Mouse (Mus musculus) thymus, adult 2 months (tissue): Measurements from ENCODE around the gene Tsnaxip1.

Experiments used
- CTCF ChIP-seq: fragments of 200-500 bp; IDR thresholded peaks from 2 replicates; pipeline ENCODE4 v1.5.1; 2012; ENCODE audit warnings: mild to moderate bottlenecking, control low read depth, low read length, moderate library complexity, borderline replicate concordance; ENCODE audit not compliant: control insufficient read depth, poor library complexity, insufficient read depth; ENCODE audit errors: extremely low read depth
- POLR2A ChIP-seq: fragments of 200-500 bp; IDR thresholded peaks from 2 replicates; pipeline ENCODE4 v1.6.1; 2012; ENCODE audit warnings: mild to moderate bottlenecking, low read length, control low read depth, moderate library complexity; ENCODE audit not compliant: control insufficient read depth, poor library complexity, insufficient read depth; ENCODE audit errors: extremely low read depth

DNA sequence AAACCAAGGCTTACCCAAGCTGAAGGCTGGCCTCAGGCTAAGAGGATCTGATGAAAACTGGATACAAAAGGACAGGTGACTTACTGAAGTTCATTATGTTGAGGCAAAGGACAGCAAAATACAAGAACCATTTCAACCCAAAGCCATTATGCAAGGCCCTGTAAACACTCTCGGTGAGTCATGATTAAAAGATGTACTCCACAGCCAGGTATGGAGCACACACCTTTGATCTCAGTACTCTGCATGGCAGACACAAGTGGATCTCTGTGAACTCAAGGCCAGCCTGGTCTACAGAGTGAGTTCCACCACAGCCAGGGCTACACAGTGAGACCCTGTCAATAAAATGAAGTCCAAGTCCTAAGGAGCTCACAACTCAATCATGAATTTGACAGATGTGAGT is 31.7 kb upstream of the Tsnaxip1 start:
- TF ChIP-seq POLR2A = no peak
- TF ChIP-seq CTCF = no peak
